9 mouse cellular contexts compared by ENCODE assay signal in genomic region chr9:98952171-98953050, GRCm38 (mm10). TPM values are rescaled to one million over a fixed set of nuclear protein-coding genes. Genes with fewer than 3 reads are reported as not detected.
DNase-seq lines count a peak whose midpoint lies in the region; ATAC-seq and TF ChIP-seq lines count a peak whose summit lies in the region.
"Had no signal": no experiment of that assay in that cellular context is flagged by ENCODE, and none has a peak within 500 bp of the region (broad histone marks: within the 10 kb centered on the region; RNA-seq: fewer than 3 reads in every experiment).

No protein-coding gene starts in this region.

- H3K4me2 ChIP-seq in heart, embryonic 12.5 days: peak overlapping the region; percentile 65
- peak overlapping the region; percentile 30; the same call in 1 of the 2 replicates for H3K4me2 ChIP-seq in forebrain, embryonic 11.5 days (ENCODE audit: low read depth, low read length, severe bottlenecking)
- H3K4me2 ChIP-seq in limb, embryonic 11.5 days (ENCODE audit: low read depth, severe bottlenecking): peak overlapping the region; percentile 20; the same call in 1 of the 2 replicates
- H3K4me2 ChIP-seq in stomach, embryonic 16.5 days (ENCODE audit: low read depth, low read length): 0 out of 2 replicates have a peak overlapping the region, but pooled peaks have one; percentile 9

- H3K9me3 ChIP-seq in heart, embryonic 12.5 days (replicated peaks): no peaks in the 10 kb centered on the region
- H3K9me3 ChIP-seq in ES-Bruce4 (replicated peaks; ENCODE audit: control insufficient read depth, insufficient read depth, low read length, poor library complexity, severe bottlenecking): no peaks in the 10 kb centered on the region
- H3K9me3 ChIP-seq in forebrain, embryonic 11.5 days (ENCODE audit: control insufficient read depth, low read length): no peaks in the 10 kb centered on the region
- no peaks in the 10 kb centered on the region for H3K9me3 ChIP-seq in limb, embryonic 11.5 days (ENCODE audit: control insufficient read depth, low read length)
- no peaks in the 10 kb centered on the region for H3K9me3 ChIP-seq in stomach, embryonic 16.5 days (replicated peaks; ENCODE audit: control insufficient read depth, low read length)

- no peak for TF ChIP-seq EP300 in ES-Bruce4 (IDR thresholded peaks at IDR 0.05; ENCODE audit: insufficient read depth, low read depth, low read length)

- H3K36me3 ChIP-seq in heart, embryonic 12.5 days: no peaks in the 10 kb centered on the region
- no peaks in the 10 kb centered on the region for H3K36me3 ChIP-seq in ES-Bruce4 (ENCODE audit: control insufficient read depth, insufficient read depth, low read length, poor library complexity, severe bottlenecking)
- H3K36me3 ChIP-seq in forebrain, embryonic 11.5 days (ENCODE audit: control insufficient read depth, insufficient read depth, low read length): no peaks in the 10 kb centered on the region
- no peaks in the 10 kb centered on the region for H3K36me3 ChIP-seq in limb, embryonic 11.5 days (ENCODE audit: control insufficient read depth, insufficient read depth, low read length)
- no peaks in the 10 kb centered on the region for H3K36me3 ChIP-seq in stomach, embryonic 16.5 days (ENCODE audit: control insufficient read depth, insufficient read depth, low read length)

- no peak for TF ChIP-seq POLR2A in ES-Bruce4 (IDR thresholded peaks at IDR 0.05; ENCODE audit: insufficient read depth, low read length)

- H3K27me3 ChIP-seq in heart, embryonic 12.5 days (replicated peaks): peaks cover 86% of the 10 kb centered on the region
- peaks cover 45% of the 10 kb centered on the region for H3K27me3 ChIP-seq in ES-Bruce4 (ENCODE audit: control insufficient read depth, insufficient read depth, low read length, poor library complexity, severe bottlenecking)
- H3K27me3 ChIP-seq in forebrain, embryonic 11.5 days (ENCODE audit: control insufficient read depth, insufficient read depth, low read length): peaks cover 69% of the 10 kb centered on the region
- peaks cover 71% of the 10 kb centered on the region for H3K27me3 ChIP-seq in limb, embryonic 11.5 days (ENCODE audit: control insufficient read depth, insufficient read depth, low read length)
- peaks cover 67% of the 10 kb centered on the region for H3K27me3 ChIP-seq in stomach, embryonic 16.5 days (ENCODE audit: control insufficient read depth, insufficient read depth, low read length)

- no peak for ATAC-seq in heart, embryonic 12.5 days (ENCODE audit: insufficient number of reproducible peaks, low FRiP score)
- ATAC-seq in forebrain, embryonic 11.5 days (replicated peaks; ENCODE audit: low FRiP score): no peak
- no peak for ATAC-seq in limb, embryonic 11.5 days (ENCODE audit: insufficient number of reproducible peaks, low FRiP score, low TSS enrichment, low read depth)
- no peak for ATAC-seq in stomach, embryonic 16.5 days (ENCODE audit: insufficient read depth, low FRiP score)

- H3K4me1 ChIP-seq in heart, embryonic 12.5 days (replicated peaks): peaks cover 39% of the 10 kb centered on the region
- H3K4me1 ChIP-seq in ES-Bruce4 (ENCODE audit: control insufficient read depth, insufficient read depth, low read length): no peaks in the 10 kb centered on the region
- H3K4me1 ChIP-seq in forebrain, embryonic 11.5 days (replicated peaks; ENCODE audit: control insufficient read depth, insufficient read depth, low read length): peaks cover 19% of the 10 kb centered on the region
- peaks cover 29% of the 10 kb centered on the region for H3K4me1 ChIP-seq in limb, embryonic 11.5 days (ENCODE audit: control insufficient read depth, insufficient read depth, low read length)
- peaks cover 25% of the 10 kb centered on the region for H3K4me1 ChIP-seq in stomach, embryonic 16.5 days (ENCODE audit: control insufficient read depth, insufficient read depth, low read length)

- no peak for TF ChIP-seq CTCF in ES-Bruce4 (IDR thresholded peaks at IDR 0.05; ENCODE audit: low read depth, low read length)

- no peak overlapping the region for H3K27ac ChIP-seq in heart, embryonic 12.5 days (ENCODE audit: poor library complexity, severe bottlenecking)
- H3K27ac ChIP-seq in ES-Bruce4 (ENCODE audit: insufficient read depth, low read length): no peak overlapping the region
- no peak overlapping the region for H3K27ac ChIP-seq in forebrain, embryonic 11.5 days (ENCODE audit: low read depth, low read length)
- H3K27ac ChIP-seq in limb, embryonic 11.5 days (replicated peaks; ENCODE audit: low read depth, low read length): no peak overlapping the region
- H3K27ac ChIP-seq in stomach, embryonic 16.5 days (ENCODE audit: low read length): no peak overlapping the region

- WGBS in heart, embryonic 12.5 days: 1% methylated on average over 38 of the region's 40 CpGs
- under 1% methylated on average over 40 of the region's 40 CpGs for WGBS in forebrain, embryonic 11.5 days
- under 1% methylated on average over 40 of the region's 40 CpGs for WGBS in limb, embryonic 11.5 days
- WGBS in stomach, embryonic 16.5 days: under 1% methylated on average over 40 of the region's 40 CpGs

- DNase-seq in heart, adult 11 months: no peak
- DNase-seq in forebrain, embryonic 11.5 days (ENCODE audit: low spot score): peak; percentile 68
- peak; percentile 62 for DNase-seq in limb, embryonic 11.5 days (ENCODE audit: low spot score)
- DNase-seq in gastrocnemius, postnatal 36 days: no peak
- DNase-seq in layer of hippocampus, adult 18-20 months (ENCODE audit: low spot score in 2 of 2): no peak

- intact Hi-C loops in gastrocnemius, postnatal 36 days (cut with DNase I): no loop called here

- H3K4me3 ChIP-seq in heart, embryonic 12.5 days: peak overlapping the region; percentile 37
- peak overlapping the region; percentile 14; the same call in 1 of the 2 replicates for H3K4me3 ChIP-seq in ES-Bruce4 (ENCODE audit: low read depth, low read length)
- peak overlapping the region; percentile 11 for H3K4me3 ChIP-seq in forebrain, embryonic 11.5 days (ENCODE audit: low read depth, low read length)
- H3K4me3 ChIP-seq in limb, embryonic 11.5 days (ENCODE audit: low read depth, low read length): peak overlapping the region; percentile 12
- H3K4me3 ChIP-seq in stomach, embryonic 16.5 days (replicated peaks; ENCODE audit: low read length): 0 out of 2 replicates have a peak overlapping the region, but pooled peaks have one; percentile 4

- peak overlapping the region; percentile 38; the same call in 1 of the 2 replicates for H3K9ac ChIP-seq in heart, embryonic 12.5 days
- 0 out of 2 replicates have a peak overlapping the region, but pooled peaks have one; percentile 9 for H3K9ac ChIP-seq in ES-Bruce4 (ENCODE audit: low read depth, poor library complexity, severe bottlenecking)
- H3K9ac ChIP-seq in forebrain, embryonic 11.5 days (ENCODE audit: low read length): peak overlapping the region; percentile 27; the same call in 1 of the 2 replicates
- peak overlapping the region; percentile 12; the same call in 1 of the 2 replicates for H3K9ac ChIP-seq in limb, embryonic 11.5 days (ENCODE audit: low read length)
- H3K9ac ChIP-seq in stomach, embryonic 16.5 days (ENCODE audit: low read length): no peak overlapping the region

RNA-seq across cellular contexts. Expression of gene Foxl2, which starts 2.7 kb away (rescaled TPM):
- not detected in 2 replicates for polyA plus RNA-seq in heart, embryonic 12.5 days (2016; fragmentation: Nextera tagmentation; extraction: Ambion mirVana)
- polyA plus RNA-seq in ES-Bruce4 (2011; ENCODE audit: insufficient read depth, insufficient read length, low read depth, missing spikeins): 0.67 and 0.68 TPM in 2 replicates
- polyA plus RNA-seq in forebrain, embryonic 11.5 days (2014; fragmentation: Nextera tagmentation; extraction: Ambion mirVana): 1.7 and 3.1 TPM in 2 replicates
- polyA plus RNA-seq in limb, embryonic 11.5 days (2014; fragmentation: Nextera tagmentation; extraction: Ambion mirVana): not detected in 2 replicates
- not detected in 2 replicates for polyA plus RNA-seq in stomach, embryonic 16.5 days (2015; fragmentation: Nextera tagmentation; extraction: Ambion mirVana)
- total RNA-seq in gastrocnemius, postnatal 36 days (2021): not detected
- total RNA-seq in layer of hippocampus, adult 18-20 months (2021): 1 to 10 TPM in 1 of 2 experiments, under 1 TPM in 1; 0.89 to 1.1 TPM
- total RNA-seq: MEL had no signal

RNA-seq across cellular contexts. Expression of gene Faim, which starts 33.8 kb away (rescaled TPM):
- 34.6 and 35.7 TPM in 2 replicates for polyA plus RNA-seq in heart, embryonic 12.5 days (2016; fragmentation: Nextera tagmentation; extraction: Ambion mirVana)
- polyA plus RNA-seq in ES-Bruce4 (2011; ENCODE audit: insufficient read depth, insufficient read length, low read depth, missing spikeins): 35.4 and 35.6 TPM in 2 replicates
- 74.7 and 78.4 TPM in 2 replicates for polyA plus RNA-seq in forebrain, embryonic 11.5 days (2014; fragmentation: Nextera tagmentation; extraction: Ambion mirVana)
- 58.5 TPM in 2 replicates for polyA plus RNA-seq in limb, embryonic 11.5 days (2014; fragmentation: Nextera tagmentation; extraction: Ambion mirVana)
- polyA plus RNA-seq in stomach, embryonic 16.5 days (2015; fragmentation: Nextera tagmentation; extraction: Ambion mirVana): 31.7 and 37.9 TPM in 2 replicates
- total RNA-seq in gastrocnemius, postnatal 36 days (2021): 1 to 10 TPM; 1.4 to 1.8 TPM
- total RNA-seq in layer of hippocampus, adult 18-20 months (2021): 10 to 100 TPM; 56.0 to 56.9 TPM

RNA-seq across cellular contexts. Expression of gene 7420426K07Rik, which starts 49.5 kb away (rescaled TPM):
- polyA plus RNA-seq in heart, embryonic 12.5 days (2016; fragmentation: Nextera tagmentation; extraction: Ambion mirVana): not detected in 2 replicates
- not detected in 2 replicates for polyA plus RNA-seq in ES-Bruce4 (2011; ENCODE audit: insufficient read depth, insufficient read length, low read depth, missing spikeins)
- polyA plus RNA-seq in forebrain, embryonic 11.5 days (2014; fragmentation: Nextera tagmentation; extraction: Ambion mirVana): not detected in 2 replicates
- polyA plus RNA-seq in limb, embryonic 11.5 days (2014; fragmentation: Nextera tagmentation; extraction: Ambion mirVana): not detected in 2 replicates
- not detected in 2 replicates for polyA plus RNA-seq in stomach, embryonic 16.5 days (2015; fragmentation: Nextera tagmentation; extraction: Ambion mirVana)
- not detected for total RNA-seq in gastrocnemius, postnatal 36 days (2021)
- not detected for total RNA-seq in layer of hippocampus, adult 18-20 months (2021)
- total RNA-seq: MEL had no signal

Comparison
In these comparisons a context has a peak if more than half of its experiments do, and no peak if none do; other contexts are left out.
1. H3K4me2 ChIP-seq: peak in every context shown above with its lines; median percentile 65 in heart, embryonic 12.5 days; 30 in forebrain, embryonic 11.5 days; 20 in limb, embryonic 11.5 days; 9 in stomach, embryonic 16.5 days.
2. DNase-seq: peak in forebrain, embryonic 11.5 days (single experiment) and limb, embryonic 11.5 days (single experiment); none in heart, adult 11 months (single experiment), gastrocnemius, postnatal 36 days (0 of 2) and layer of hippocampus, adult 18-20 months (0 of 2).
3. Peak in every context shown above with its lines, with median percentiles within 50 percentile points of each other: H3K4me3 ChIP-seq.